8 mouse cellular contexts compared by ENCODE assay signal in genomic region chr1:178527185-178527546, GRCm38 (mm10). TPM values are rescaled to one million over a fixed set of nuclear protein-coding genes. Genes with fewer than 3 reads are reported as not detected.
A peak's percentile ranks its signal among the peaks of the same experiment; 100 is the strongest.
DNase-seq lines count a peak whose midpoint lies in the region; ATAC-seq and TF ChIP-seq lines count a peak whose summit lies in the region.

No protein-coding gene starts in this region.

- H3K4me2 ChIP-seq in forebrain, embryonic 13.5 days = peak overlapping the region; percentile 100
- H3K4me2 ChIP-seq in heart, postnatal 0 days (ENCODE audit: low read depth, low read length) = peak overlapping the region; percentile 100
- H3K4me2 ChIP-seq in liver, embryonic 15.5 days = peak overlapping the region; percentile 74
- peak overlapping the region; percentile 100 for H3K4me2 ChIP-seq in neural tube, embryonic 12.5 days (replicated peaks)
- peak overlapping the region; percentile 100 for H3K4me2 ChIP-seq in stomach, postnatal 0 days (replicated peaks; ENCODE audit: low read depth)

- TF ChIP-seq CTCF in E14TG2a.4 (conservative IDR thresholded peaks at IDR 0.05; ENCODE audit: low read length) = peak; percentile 39
- peak; percentile 61 for TF ChIP-seq CTCF in heart, postnatal 0 days (IDR thresholded peaks at IDR 0.05; ENCODE audit: low read depth)
- peak; percentile 82 for TF ChIP-seq CTCF in stomach, postnatal 0 days (IDR thresholded peaks at IDR 0.05; ENCODE audit: low read depth)

- H3K27me3 ChIP-seq in E14TG2a.4 (ENCODE audit: insufficient read depth, low read length) = peaks cover 57% of the 10 kb centered on the region
- H3K27me3 ChIP-seq in forebrain, embryonic 13.5 days = peaks cover 35% of the 10 kb centered on the region
- H3K27me3 ChIP-seq in heart, postnatal 0 days (ENCODE audit: control insufficient read depth, insufficient read depth, low read length) = peaks cover 4% of the 10 kb centered on the region; the same call in 1 of the 2 replicates
- H3K27me3 ChIP-seq in liver, embryonic 15.5 days = peaks cover 64% of the 10 kb centered on the region
- H3K27me3 ChIP-seq in neural tube, embryonic 12.5 days (replicated peaks) = peaks cover 7% of the 10 kb centered on the region; the same call in 1 of the 2 replicates
- no peaks in the 10 kb centered on the region; the same call in 1 of the 2 replicates for H3K27me3 ChIP-seq in stomach, postnatal 0 days (ENCODE audit: control insufficient read depth, insufficient read depth, low read length)

- WGBS in forebrain, embryonic 13.5 days = under 1% methylated on average over 21 of the region's 21 CpGs
- under 1% methylated on average over 21 of the region's 21 CpGs for WGBS in heart, postnatal 0 days
- under 1% methylated on average over 21 of the region's 21 CpGs for WGBS in liver, embryonic 15.5 days (ENCODE audit: insufficient replicate concordance)
- under 1% methylated on average over 21 of the region's 21 CpGs for WGBS in neural tube, embryonic 12.5 days
- under 1% methylated on average over 21 of the region's 21 CpGs for WGBS in stomach, postnatal 0 days

- peak overlapping the region; percentile 82 for H3K4me3 ChIP-seq in E14TG2a.4 (replicated peaks; ENCODE audit: low read length)
- H3K4me3 ChIP-seq in brown adipose tissue, adult 24 weeks (ENCODE audit: insufficient read depth, low read depth, low read length) = peak overlapping the region; percentile 35
- peak overlapping the region; percentile 58 for H3K4me3 ChIP-seq in forebrain, embryonic 13.5 days
- H3K4me3 ChIP-seq in heart, postnatal 0 days (ENCODE audit: low read depth, low read length) = peak overlapping the region; percentile 81
- H3K4me3 ChIP-seq in liver, embryonic 15.5 days (replicated peaks) = peak overlapping the region; percentile 51
- H3K4me3 ChIP-seq in neural tube, embryonic 12.5 days = peak overlapping the region; percentile 71
- H3K4me3 ChIP-seq in stomach, postnatal 0 days (ENCODE audit: low read depth, low read length) = peak overlapping the region; percentile 61

- H3K9me3 ChIP-seq in E14TG2a.4 (ENCODE audit: low read length) = no peaks in the 10 kb centered on the region
- H3K9me3 ChIP-seq in forebrain, embryonic 13.5 days (replicated peaks) = no peaks in the 10 kb centered on the region
- no peaks in the 10 kb centered on the region for H3K9me3 ChIP-seq in heart, postnatal 0 days (replicated peaks; ENCODE audit: control insufficient read depth, low read length)
- no peaks in the 10 kb centered on the region for H3K9me3 ChIP-seq in liver, embryonic 15.5 days (replicated peaks)
- H3K9me3 ChIP-seq in neural tube, embryonic 12.5 days = no peaks in the 10 kb centered on the region
- 0 out of 2 replicates have a peak, but pooled peaks cover 4% of the 10 kb centered on the region for H3K9me3 ChIP-seq in stomach, postnatal 0 days (ENCODE audit: control insufficient read depth, low read length)

- H3K9ac ChIP-seq in forebrain, embryonic 13.5 days = 0 out of 2 replicates have a peak overlapping the region, but pooled peaks have one; percentile 50
- no peak overlapping the region for H3K9ac ChIP-seq in heart, postnatal 0 days (replicated peaks; ENCODE audit: low read depth, low read length)
- H3K9ac ChIP-seq in liver, embryonic 15.5 days = no peak overlapping the region
- H3K9ac ChIP-seq in neural tube, embryonic 12.5 days = no peak overlapping the region; the same call in 1 of the 2 replicates
- no peak overlapping the region for H3K9ac ChIP-seq in stomach, postnatal 0 days (ENCODE audit: low read length)

- no peaks in the 10 kb centered on the region for H3K36me3 ChIP-seq in E14TG2a.4 (ENCODE audit: insufficient read depth, low read length)
- no peaks in the 10 kb centered on the region for H3K36me3 ChIP-seq in forebrain, embryonic 13.5 days (ENCODE audit: poor library complexity, severe bottlenecking)
- no peaks in the 10 kb centered on the region for H3K36me3 ChIP-seq in heart, postnatal 0 days (replicated peaks; ENCODE audit: control insufficient read depth, insufficient read depth, low read length)
- no peaks in the 10 kb centered on the region for H3K36me3 ChIP-seq in liver, embryonic 15.5 days (replicated peaks)
- no peaks in the 10 kb centered on the region for H3K36me3 ChIP-seq in neural tube, embryonic 12.5 days
- no peaks in the 10 kb centered on the region for H3K36me3 ChIP-seq in stomach, postnatal 0 days (ENCODE audit: control insufficient read depth, insufficient read depth, low read length)

- TF ChIP-seq EP300 in heart, postnatal 0 days (IDR thresholded peaks at IDR 0.05; ENCODE audit: low read depth) = no peak
- TF ChIP-seq EP300 in stomach, postnatal 0 days (optimal IDR thresholded peaks at IDR 0.05) = no peak

- peaks cover 28% of the 10 kb centered on the region for H3K4me1 ChIP-seq in E14TG2a.4 (replicated peaks; ENCODE audit: low read depth, low read length)
- peaks cover 11% of the 10 kb centered on the region; the same call in 1 of the 2 replicates for H3K4me1 ChIP-seq in brown adipose tissue, adult 24 weeks (ENCODE audit: control insufficient read depth, insufficient read depth, insufficient read length, low read length)
- H3K4me1 ChIP-seq in forebrain, embryonic 13.5 days = peaks cover 35% of the 10 kb centered on the region
- H3K4me1 ChIP-seq in heart, postnatal 0 days (ENCODE audit: control insufficient read depth, insufficient read depth) = peaks cover 16% of the 10 kb centered on the region; the same call in 1 of the 2 replicates
- H3K4me1 ChIP-seq in liver, embryonic 15.5 days (replicated peaks) = peaks cover 36% of the 10 kb centered on the region
- peaks cover 29% of the 10 kb centered on the region for H3K4me1 ChIP-seq in neural tube, embryonic 12.5 days
- H3K4me1 ChIP-seq in stomach, postnatal 0 days (replicated peaks; ENCODE audit: control insufficient read depth, insufficient read depth) = peaks cover 8% of the 10 kb centered on the region; the same call in 1 of the 2 replicates

- peak; percentile 58 for DNase-seq in heart, postnatal 0 days (ENCODE audit: low spot score)
- DNase-seq in kidney, postnatal 4 days = peak; percentile 85 to 88
- DNase-seq in stomach, postnatal 0 days (ENCODE audit: low spot score) = peak; percentile 79

- no peak overlapping the region for H3K27ac ChIP-seq in brown adipose tissue, adult 24 weeks (replicated peaks; ENCODE audit: low read depth, low read length)
- H3K27ac ChIP-seq in forebrain, embryonic 13.5 days = no peak overlapping the region
- peak overlapping the region; percentile 13; the same call in 1 of the 2 replicates for H3K27ac ChIP-seq in heart, postnatal 0 days (ENCODE audit: low read depth)
- H3K27ac ChIP-seq in liver, embryonic 15.5 days (replicated peaks) = no peak overlapping the region
- H3K27ac ChIP-seq in neural tube, embryonic 12.5 days = 0 out of 2 replicates have a peak overlapping the region, but pooled peaks have one; percentile 62
- no peak overlapping the region for H3K27ac ChIP-seq in stomach, postnatal 0 days (replicated peaks)

- peak; percentile 32 for ATAC-seq in forebrain, embryonic 13.5 days
- ATAC-seq in heart, postnatal 0 days (ENCODE audit: insufficient read depth, low read depth) = no peak
- no peak for ATAC-seq in liver, embryonic 15.5 days (ENCODE audit: insufficient read depth)
- ATAC-seq in neural tube, embryonic 12.5 days (ENCODE audit: low FRiP score, low read depth) = no peak
- 0 out of 2 replicates have a peak, but pooled peaks have one; percentile 18 for ATAC-seq in stomach, postnatal 0 days (ENCODE audit: low FRiP score, low TSS enrichment)

RNA-seq across cellular contexts. Expression of gene Kif26b, which starts 1.8 kb away (rescaled TPM):
- polyA plus RNA-seq in brown adipose tissue, adult 24 weeks (2012; ENCODE audit: insufficient read depth, insufficient read length, missing spikeins) = not detected in 2 replicates
- 2.7 and 2.9 TPM in 2 replicates for polyA plus RNA-seq in forebrain, embryonic 13.5 days (2015; fragmentation: Nextera tagmentation; extraction: Ambion mirVana)
- 19.8 and 23.8 TPM in 2 replicates for total RNA-seq in heart, postnatal 0 days (2014; rRNA removed; ENCODE audit: low replicate concordance)
- polyA plus RNA-seq in heart, postnatal 0 days (2015; fragmentation: Nextera tagmentation; extraction: Ambion mirVana) = 1.7 and 1.8 TPM in 2 replicates
- 0.06 and 0.09 TPM in 2 replicates for polyA plus RNA-seq in liver, embryonic 15.5 days (2015; fragmentation: Nextera tagmentation; extraction: Ambion mirVana)
- 11.2 and 12.6 TPM in 2 replicates for polyA plus RNA-seq in neural tube, embryonic 12.5 days (2016; fragmentation: Nextera tagmentation; extraction: Ambion mirVana)
- polyA plus RNA-seq in stomach, postnatal 0 days (2015; fragmentation: Nextera tagmentation; extraction: Ambion mirVana) = 0.69 and 0.85 TPM in 2 replicates

Comparison
In these comparisons a context has a peak if more than half of its experiments do, and no peak if none do; other contexts are left out.
1. H3K27ac ChIP-seq: peak in heart, postnatal 0 days (single experiment) and neural tube, embryonic 12.5 days (single experiment); none in brown adipose tissue, adult 24 weeks (single experiment), forebrain, embryonic 13.5 days (single experiment), liver, embryonic 15.5 days (single experiment) and stomach, postnatal 0 days (single experiment).
2. ATAC-seq: peak in forebrain, embryonic 13.5 days (single experiment) and stomach, postnatal 0 days (single experiment); none in heart, postnatal 0 days (single experiment), liver, embryonic 15.5 days (single experiment) and neural tube, embryonic 12.5 days (single experiment).
3. Peak in every context shown above with its lines, with median percentiles within 50 percentile points of each other: H3K4me3 ChIP-seq, CTCF ChIP-seq, H3K4me2 ChIP-seq and DNase-seq.